Mouse (Mus musculus): ENCODE measurements around the gene Olfr1434. TPM values are rescaled to one million over a fixed set of nuclear protein-coding genes. Genes with fewer than 3 reads are reported as not detected.

Olfr1434 gene
- polyA plus RNA-seq (2014; fragmentation: Illumina TruSeq; extraction: RNeasy Lipid Tissue Mini Kit (QIAGEN cat#74804); ENCODE audit: low read depth, low replicate concordance): not detected

GRCm38 (mm10) chr19:12279554-12279953 is at the start of gene Olfr1434:
Olfr1434 (plus strand) TSS chr19:12279854.

GRCm38 (mm10) chr19:12232496-12232895 is 47.2 kb upstream of the Olfr1434 start, which contains the start of gene Olfr1432:
Olfr1432 (minus strand) TSS chr19:12232596.

GRCm38 (mm10) chr19:12241559-12241958 is 38.1 kb upstream of the Olfr1434 start, which contains the start of gene Olfr262:
Olfr262 (minus strand) TSS chr19:12241659.

GRCm38 (mm10) chr19:12260732-12261131 is 18.9 kb upstream of the Olfr1434 start, which contains the start of gene Olfr235:
Olfr235 (plus strand) TSS chr19:12261032.

GRCm38 (mm10) chr19:12299030-12299429 is 19.4 kb downstream of the Olfr1434 start, which contains the start of gene Olfr1436:
Olfr1436 (minus strand) TSS chr19:12299130.

GRCm38 (mm10) chr19:12325001-12325400 is 45.3 kb downstream of the Olfr1434 start, which contains the start of gene Olfr1437:
Olfr1437 (minus strand) TSS chr19:12325101.

Other genes starting within 250 kb of the Olfr1434 start
- gene Olfr1423, start 238.5 kb upstream of the Olfr1434 start, polyA plus RNA-seq (2014; fragmentation: Illumina TruSeq; extraction: RNeasy Lipid Tissue Mini Kit (QIAGEN cat#74804); ENCODE audit: low read depth, low replicate concordance): not detected
- not detected for gene Olfr1424, start 217.2 kb upstream of the Olfr1434 start, polyA plus RNA-seq (2014; fragmentation: Illumina TruSeq; extraction: RNeasy Lipid Tissue Mini Kit (QIAGEN cat#74804); ENCODE audit: low read depth, low replicate concordance)
- gene Olfr1425, start 202.1 kb upstream of the Olfr1434 start, polyA plus RNA-seq (2014; fragmentation: Illumina TruSeq; extraction: RNeasy Lipid Tissue Mini Kit (QIAGEN cat#74804); ENCODE audit: low read depth, low replicate concordance): not detected
- not detected for gene Olfr1426, start 187.8 kb upstream of the Olfr1434 start, polyA plus RNA-seq (2014; fragmentation: Illumina TruSeq; extraction: RNeasy Lipid Tissue Mini Kit (QIAGEN cat#74804); ENCODE audit: low read depth, low replicate concordance)
- gene Olfr1427, start 176.5 kb upstream of the Olfr1434 start, polyA plus RNA-seq (2014; fragmentation: Illumina TruSeq; extraction: RNeasy Lipid Tissue Mini Kit (QIAGEN cat#74804); ENCODE audit: low read depth, low replicate concordance): not detected
- not detected for gene Olfr1428, start 164.0 kb upstream of the Olfr1434 start, polyA plus RNA-seq (2014; fragmentation: Illumina TruSeq; extraction: RNeasy Lipid Tissue Mini Kit (QIAGEN cat#74804); ENCODE audit: low read depth, low replicate concordance)
- not detected for gene Olfr76, start 156.7 kb upstream of the Olfr1434 start, polyA plus RNA-seq (2014; fragmentation: Illumina TruSeq; extraction: RNeasy Lipid Tissue Mini Kit (QIAGEN cat#74804); ENCODE audit: low read depth, low replicate concordance)
- gene Olfr1555-ps1, start 109.7 kb upstream of the Olfr1434 start, polyA plus RNA-seq (2014; fragmentation: Illumina TruSeq; extraction: RNeasy Lipid Tissue Mini Kit (QIAGEN cat#74804); ENCODE audit: low read depth, low replicate concordance): not detected
- gene Olfr1431, start 79.2 kb upstream of the Olfr1434 start, polyA plus RNA-seq (2014; fragmentation: Illumina TruSeq; extraction: RNeasy Lipid Tissue Mini Kit (QIAGEN cat#74804); ENCODE audit: low read depth, low replicate concordance): not detected
- gene Olfr1432, start 47.3 kb upstream of the Olfr1434 start, polyA plus RNA-seq (2014; fragmentation: Illumina TruSeq; extraction: RNeasy Lipid Tissue Mini Kit (QIAGEN cat#74804); ENCODE audit: low read depth, low replicate concordance): not detected
- not detected for gene Olfr262, start 38.2 kb upstream of the Olfr1434 start, polyA plus RNA-seq (2014; fragmentation: Illumina TruSeq; extraction: RNeasy Lipid Tissue Mini Kit (QIAGEN cat#74804); ENCODE audit: low read depth, low replicate concordance)
- not detected for gene Olfr235, start 18.8 kb upstream of the Olfr1434 start, polyA plus RNA-seq (2014; fragmentation: Illumina TruSeq; extraction: RNeasy Lipid Tissue Mini Kit (QIAGEN cat#74804); ENCODE audit: low read depth, low replicate concordance)
- not detected for gene Olfr1436, start 19.3 kb downstream of the Olfr1434 start, polyA plus RNA-seq (2014; fragmentation: Illumina TruSeq; extraction: RNeasy Lipid Tissue Mini Kit (QIAGEN cat#74804); ENCODE audit: low read depth, low replicate concordance)
- not detected for gene Olfr1437, start 45.2 kb downstream of the Olfr1434 start, polyA plus RNA-seq (2014; fragmentation: Illumina TruSeq; extraction: RNeasy Lipid Tissue Mini Kit (QIAGEN cat#74804); ENCODE audit: low read depth, low replicate concordance)
- gene Olfr1438-ps1, start 56.1 kb downstream of the Olfr1434 start, polyA plus RNA-seq (2014; fragmentation: Illumina TruSeq; extraction: RNeasy Lipid Tissue Mini Kit (QIAGEN cat#74804); ENCODE audit: low read depth, low replicate concordance): not detected
- not detected for gene Olfr1440, start 107.4 kb downstream of the Olfr1434 start, polyA plus RNA-seq (2014; fragmentation: Illumina TruSeq; extraction: RNeasy Lipid Tissue Mini Kit (QIAGEN cat#74804); ENCODE audit: low read depth, low replicate concordance)
- not detected for gene Olfr1441, start 137.6 kb downstream of the Olfr1434 start, polyA plus RNA-seq (2014; fragmentation: Illumina TruSeq; extraction: RNeasy Lipid Tissue Mini Kit (QIAGEN cat#74804); ENCODE audit: low read depth, low replicate concordance)
- gene Pfpl, start 148.1 kb downstream of the Olfr1434 start, polyA plus RNA-seq (2014; fragmentation: Illumina TruSeq; extraction: RNeasy Lipid Tissue Mini Kit (QIAGEN cat#74804); ENCODE audit: low read depth, low replicate concordance): not detected
- 12.6 TPM for gene Mpeg1, start 180.9 kb downstream of the Olfr1434 start, polyA plus RNA-seq (2014; fragmentation: Illumina TruSeq; extraction: RNeasy Lipid Tissue Mini Kit (QIAGEN cat#74804); ENCODE audit: low read depth, low replicate concordance)
- gene Dtx4, start 221.6 kb downstream of the Olfr1434 start, polyA plus RNA-seq (2014; fragmentation: Illumina TruSeq; extraction: RNeasy Lipid Tissue Mini Kit (QIAGEN cat#74804); ENCODE audit: low read depth, low replicate concordance): 15.2 TPM

Data from kidney, adult 10 weeks (tissue).